Mouse (Mus musculus): ENCODE data around the gene Ncoa5.

The Ncoa5 gene

DNA sequence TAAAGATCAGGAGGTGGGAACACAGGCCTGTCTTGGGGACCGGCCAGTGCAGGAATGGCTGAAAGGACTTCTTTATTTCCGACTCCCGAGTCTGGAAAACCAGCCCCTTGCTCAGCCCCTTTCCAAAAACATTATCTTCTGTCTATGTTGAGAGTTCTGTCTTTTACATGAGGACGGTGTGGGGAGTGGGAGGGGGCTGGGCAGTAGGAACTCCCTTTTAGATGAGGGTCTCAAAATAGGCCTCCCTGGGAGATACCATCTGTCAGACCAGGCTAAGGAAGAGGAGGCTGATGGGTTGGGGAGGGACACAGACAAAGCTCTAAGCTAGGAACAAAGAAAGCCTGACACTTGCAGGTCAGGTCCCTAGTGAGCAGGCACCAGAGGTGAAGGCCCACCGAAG, 14.4 kb upstream of the Ncoa5 start:
- no peak for DNase-seq (ENCODE audit: low spot score)

- peak; percentile 15 for DNase-seq (ENCODE audit: low spot score)
Measured at GRCm38 (mm10) chr2:165043729-165044128, 9.1 kb upstream of the Ncoa5 start.

DNA sequence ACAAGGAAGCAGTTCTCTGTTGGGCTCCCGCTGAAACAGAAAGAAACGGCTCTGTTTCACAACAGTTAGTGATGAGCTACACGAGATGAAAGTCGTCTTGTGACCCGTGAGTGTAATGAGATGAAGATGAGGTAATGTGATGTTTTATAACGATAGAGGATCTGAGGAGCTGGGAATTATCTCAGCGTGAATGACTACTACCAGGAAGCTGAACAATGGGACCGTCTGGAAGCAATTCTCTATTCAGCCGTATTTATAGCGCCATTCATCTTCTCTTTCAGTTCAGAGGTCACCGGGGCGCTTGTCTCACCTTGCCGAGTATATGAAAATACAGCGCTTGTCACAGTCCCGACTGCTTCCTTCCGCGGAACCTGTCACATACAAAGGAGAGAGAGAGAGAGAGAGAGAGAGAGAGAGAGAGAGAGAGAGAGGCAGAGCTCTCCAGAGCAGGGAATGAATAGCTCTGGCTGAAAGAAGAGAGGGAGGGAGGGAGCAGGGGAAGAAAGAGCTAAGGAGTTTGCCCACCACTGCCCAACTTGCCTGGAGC, 8.5 kb upstream of the Ncoa5 start:
- peak; percentile 0 for DNase-seq (ENCODE audit: low spot score)

DNA sequence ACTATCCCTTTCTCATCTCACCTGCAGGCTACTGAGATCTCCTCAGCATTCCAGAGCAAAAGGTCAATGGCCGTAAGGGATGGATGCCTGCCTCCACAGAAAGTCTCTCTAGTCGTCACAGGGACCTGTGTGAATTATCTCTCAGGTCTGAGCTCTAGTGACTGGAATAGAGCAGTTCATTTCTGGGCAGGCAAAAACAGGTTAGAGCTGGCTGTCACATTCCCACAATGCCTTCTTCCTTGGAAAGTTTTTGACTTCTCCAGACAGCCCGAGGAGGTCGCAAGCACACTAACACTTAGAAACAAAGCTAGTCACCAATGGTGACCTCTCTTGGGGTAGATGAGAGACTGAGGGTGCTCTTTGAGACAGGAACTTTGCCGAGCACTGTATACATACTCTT, 7.5 kb upstream of the Ncoa5 start:
- DNase-seq (ENCODE audit: low spot score) = peak; percentile 26

DNA sequence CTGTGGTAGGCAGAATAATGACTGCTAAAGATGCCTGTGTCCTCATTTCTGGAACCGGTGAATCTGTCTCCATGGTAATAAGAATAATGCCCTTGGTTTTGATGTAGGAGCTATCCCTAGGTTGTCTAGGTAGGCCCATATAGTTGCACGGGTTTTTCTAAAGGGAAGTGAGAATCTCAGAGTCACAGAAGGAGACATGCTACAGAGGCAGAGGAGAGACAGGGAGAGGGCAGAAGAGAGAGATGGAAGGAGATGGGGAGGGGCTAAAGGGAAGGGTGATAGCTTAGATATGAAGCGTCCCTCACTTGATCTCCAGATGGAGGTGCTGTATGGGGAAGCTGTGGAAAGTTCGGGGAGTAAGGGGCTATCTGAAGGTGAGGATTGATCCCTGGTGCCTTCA, 2.7 kb upstream of the Ncoa5 start:
- DNase-seq (ENCODE audit: low spot score) = no peak

GRCm38 (mm10) chr2:165035058-165035431, 378 bp upstream of the Ncoa5 start:
- no peak for DNase-seq (ENCODE audit: low spot score)

- DNase-seq (ENCODE audit: low spot score) = no peak
Measured at GRCm38 (mm10) chr2:165033306-165033705, 1.4 kb downstream of the Ncoa5 start.

- DNase-seq (ENCODE audit: low spot score) = no peak
Measured at GRCm38 (mm10) chr2:165032533-165032932, 2.1 kb downstream of the Ncoa5 start.

DNA sequence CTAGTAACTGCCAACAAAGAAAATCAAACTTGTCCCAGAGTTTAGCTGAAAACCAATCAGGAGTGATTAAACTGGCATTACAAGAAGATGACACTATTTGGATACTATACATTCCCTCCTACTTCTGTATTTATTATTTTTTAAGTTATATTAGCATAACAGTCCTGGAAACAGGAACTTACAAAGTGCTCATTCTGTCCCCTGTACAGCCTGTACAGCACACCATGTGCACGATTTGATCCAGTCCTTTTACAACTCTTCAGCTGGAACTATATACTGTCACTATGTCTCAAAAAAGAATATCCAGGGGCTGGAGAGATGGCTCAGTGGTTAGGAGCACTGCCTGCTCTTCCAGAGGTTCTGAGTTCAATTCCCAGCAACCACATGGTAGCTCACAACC, 7.5 kb downstream of the Ncoa5 start:
- DNase-seq (ENCODE audit: low spot score) = no peak

DNA sequence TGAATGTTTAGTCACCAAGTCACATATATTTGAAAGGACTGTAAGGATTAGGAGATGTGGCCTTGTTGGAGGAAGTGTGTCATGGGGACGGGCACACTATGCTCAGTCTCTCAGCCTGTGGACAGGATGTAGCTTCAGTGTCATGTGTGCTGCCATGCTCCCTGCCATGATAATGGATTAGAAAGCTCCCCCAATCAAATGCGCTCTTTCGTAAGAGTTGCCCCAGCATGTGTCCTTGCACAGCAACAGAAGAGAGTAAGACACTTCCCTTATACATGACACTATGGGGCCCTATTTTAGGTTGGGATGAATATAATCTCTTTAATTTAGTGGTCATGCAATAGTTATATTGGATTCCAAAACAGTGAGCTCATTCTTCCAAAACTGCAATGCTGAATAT, 14.2 kb downstream of the Ncoa5 start:
- no peak for DNase-seq (ENCODE audit: low spot score)

DNA sequence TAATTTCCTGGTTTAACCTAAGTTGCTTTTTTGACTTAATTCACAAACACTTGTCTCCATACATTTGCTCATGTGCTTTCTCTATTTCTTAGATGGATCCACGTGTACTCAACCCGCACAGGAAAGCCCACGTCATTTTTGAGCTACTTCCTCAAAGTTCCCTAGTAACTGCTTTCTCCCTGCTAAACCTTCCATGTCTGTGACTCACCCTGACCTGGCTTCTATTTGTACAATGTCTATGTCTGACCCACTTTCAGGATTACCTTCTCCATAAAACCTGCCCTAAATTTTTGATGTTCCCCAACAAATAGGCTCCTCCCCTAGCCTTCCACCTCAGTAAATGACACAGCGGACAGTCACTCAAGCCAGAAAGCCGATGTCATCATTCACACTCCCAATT, 19.7 kb downstream of the Ncoa5 start:
- no peak for DNase-seq (ENCODE audit: low spot score)

DNA sequence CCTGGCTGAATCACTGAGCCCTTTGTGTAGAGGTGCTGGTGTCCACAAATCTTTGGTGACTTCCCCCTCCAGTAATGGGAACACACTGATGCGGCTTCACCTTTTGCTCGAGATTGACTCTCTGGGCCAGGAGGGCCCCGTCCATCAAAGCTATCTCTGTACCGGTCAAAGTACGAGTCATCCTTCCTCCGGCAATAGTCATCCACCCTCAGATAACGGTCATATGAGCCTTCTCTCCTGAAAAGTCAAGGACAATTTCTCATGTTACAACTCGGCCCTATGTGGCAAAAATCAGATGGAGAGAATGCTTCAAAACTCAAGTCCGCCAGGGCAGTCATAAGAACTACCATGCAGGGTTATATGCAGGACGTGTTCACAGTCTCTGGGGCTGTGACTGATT, 24.3 kb downstream of the Ncoa5 start:
- no peak for DNase-seq (ENCODE audit: low spot score)

GRCm38 (mm10) chr2:165009581-165009980, 25.1 kb downstream of the Ncoa5 start:
- no peak for DNase-seq (ENCODE audit: low spot score)

- DNase-seq (ENCODE audit: low spot score) = no peak
Measured at GRCm38 (mm10) chr2:165009161-165009560, 25.5 kb downstream of the Ncoa5 start.

GRCm38 (mm10) chr2:165007986-165008385, 26.7 kb downstream of the Ncoa5 start:
- no peak for DNase-seq (ENCODE audit: low spot score)

GRCm38 (mm10) chr2:165006813-165007212, 27.9 kb downstream of the Ncoa5 start:
- DNase-seq (ENCODE audit: low spot score) = no peak

- DNase-seq (ENCODE audit: low spot score) = no peak
Measured at GRCm38 (mm10) chr2:165004237-165004636, 30.4 kb downstream of the Ncoa5 start.

DNA sequence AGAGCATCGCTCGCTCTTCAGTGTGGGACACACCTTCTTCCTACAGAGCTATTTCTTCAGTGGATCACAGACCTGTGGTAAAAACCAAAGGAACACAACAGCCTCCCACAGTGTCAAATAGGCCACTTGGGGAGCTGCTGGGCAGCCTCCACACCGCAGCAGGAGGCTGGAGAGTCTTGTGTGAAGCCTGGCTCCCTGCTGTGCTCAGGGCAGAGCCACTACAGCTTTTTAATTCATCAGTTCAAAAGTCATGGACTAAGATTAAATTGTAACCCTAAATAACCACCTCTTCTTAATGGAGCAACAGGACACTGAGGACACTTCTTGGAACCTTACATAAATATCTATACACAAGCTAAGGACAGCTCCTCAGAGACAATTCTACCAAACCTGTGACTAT, 31.6 kb downstream of the Ncoa5 start:
- no peak for DNase-seq (ENCODE audit: low spot score)

DNA sequence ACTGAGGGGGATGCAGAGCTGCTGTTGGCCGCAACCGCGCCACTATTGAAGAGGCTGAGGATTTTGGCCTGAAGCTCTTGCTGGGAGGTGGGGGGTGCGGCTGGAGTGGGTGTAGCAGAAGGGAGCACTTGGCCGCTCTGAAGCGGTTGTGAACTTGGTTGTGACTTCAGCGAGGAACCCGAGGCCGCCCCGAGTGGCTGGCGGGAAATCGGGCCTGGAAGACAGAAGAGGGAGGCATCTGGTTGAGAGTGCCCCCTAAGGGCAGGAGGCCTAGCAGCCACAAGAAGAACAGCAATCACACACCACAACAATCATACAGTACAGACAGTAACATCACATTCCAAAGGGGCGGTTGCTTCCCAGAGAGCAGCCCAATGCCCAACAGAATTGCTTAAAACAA, 32.7 kb downstream of the Ncoa5 start:
- no peak for DNase-seq (ENCODE audit: low spot score)

DNA sequence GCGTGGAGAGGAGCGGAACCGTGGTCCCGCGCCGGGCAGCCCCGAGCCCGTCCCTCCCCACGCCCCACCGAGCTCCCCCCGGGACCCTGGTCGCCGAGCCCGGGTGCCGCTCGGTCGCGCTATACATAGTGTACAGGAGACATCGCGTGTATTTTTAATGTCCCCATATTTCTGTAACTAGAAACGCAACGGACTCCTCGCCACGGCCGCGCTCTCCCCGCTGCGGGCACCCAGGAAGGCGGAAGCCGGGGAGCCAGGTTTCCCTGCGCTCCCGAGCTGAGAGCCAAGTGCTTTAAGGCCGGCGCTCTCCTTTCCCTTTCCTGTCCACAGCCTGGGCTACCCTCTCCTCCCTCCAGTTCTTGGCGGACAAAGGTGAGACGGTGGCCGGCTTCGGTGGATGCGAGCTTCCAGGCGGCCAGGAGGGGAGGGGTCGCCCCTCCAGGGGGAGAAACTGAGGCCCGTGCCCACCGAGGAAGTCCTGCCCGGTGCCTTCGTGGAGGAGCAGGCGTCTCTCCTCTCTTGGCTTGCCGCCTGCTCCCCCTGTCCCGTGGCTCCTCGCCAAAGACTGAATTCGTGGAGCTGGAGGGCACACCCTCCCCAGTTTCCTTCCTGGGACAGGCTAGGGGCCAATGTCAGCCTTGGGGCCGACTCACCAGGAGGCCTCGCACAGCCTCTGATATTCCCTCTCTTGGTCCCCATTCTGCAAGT, 36.8 kb downstream of the Ncoa5 start:
- DNase-seq (ENCODE audit: low spot score) = peak; percentile 60

GRCm38 (mm10) chr2:164996848-164997720, 37.6 kb downstream of the Ncoa5 start:
- DNase-seq (ENCODE audit: low spot score) = no peak

- no peak for DNase-seq (ENCODE audit: low spot score)
Measured at GRCm38 (mm10) chr2:164995976-164996375, 38.7 kb downstream of the Ncoa5 start.

Measured in testis, postnatal 10 days (tissue).